In genomic region chr7:104217881-104218280, GRCm38 (mm10) we compare ENCODE assay signal across 21 mouse cellular contexts. TPM values are rescaled to one million over a fixed set of nuclear protein-coding genes. Genes with fewer than 3 reads are reported as not detected.
DNase-seq lines count a peak whose midpoint lies in the region; ATAC-seq and TF ChIP-seq lines count a peak whose summit lies in the region.
"Had no signal": no experiment of that assay in that cellular context is flagged by ENCODE, and none has a peak within 500 bp of the region (broad histone marks: within the 10 kb centered on the region; RNA-seq: fewer than 3 reads in every experiment).

No protein-coding gene starts in this region.

- no peak overlapping the region for H3K4me3 ChIP-seq in midbrain, embryonic 11.5 days (ENCODE audit: low read depth, low read length)
- H3K4me3 ChIP-seq in midbrain, postnatal 0 days (ENCODE audit: low read depth, low read length) = no peak overlapping the region
- no peak overlapping the region for H3K4me3 ChIP-seq in intestine, embryonic 16.5 days (ENCODE audit: low read length)
- no peak overlapping the region for H3K4me3 ChIP-seq in stomach, postnatal 0 days (ENCODE audit: low read depth, low read length)
- H3K4me3 ChIP-seq in gastrocnemius, adult 2 months = no peak overlapping the region
- H3K4me3 ChIP-seq: midbrain, embryonic 15.5 days had no signal

- H3K27me3 ChIP-seq in midbrain, embryonic 11.5 days (ENCODE audit: control insufficient read depth, insufficient read depth, low read length) = no peaks in the 10 kb centered on the region
- H3K27me3 ChIP-seq in midbrain, postnatal 0 days (ENCODE audit: insufficient read depth, low read length) = peaks cover 7% of the 10 kb centered on the region; the same call in 1 of the 2 replicates
- no peaks in the 10 kb centered on the region for H3K27me3 ChIP-seq in intestine, embryonic 16.5 days (replicated peaks; ENCODE audit: control insufficient read depth, insufficient read depth, low read length)
- no peaks in the 10 kb centered on the region for H3K27me3 ChIP-seq in stomach, postnatal 0 days (ENCODE audit: control insufficient read depth, insufficient read depth, low read length)
- H3K27me3 ChIP-seq: embryonic facial prominence, embryonic 12.5 days; forebrain, embryonic 13.5 days; neural tube, embryonic 13.5 days had no signal

- intact Hi-C loops in gastrocnemius, adult 2 months (cut with DNase I) = no loop called here

- H3K9me3 ChIP-seq in midbrain, embryonic 11.5 days (ENCODE audit: control insufficient read depth, low read length) = no peaks in the 10 kb centered on the region
- no peaks in the 10 kb centered on the region for H3K9me3 ChIP-seq in midbrain, postnatal 0 days (ENCODE audit: low read length)
- no peaks in the 10 kb centered on the region for H3K9me3 ChIP-seq in intestine, embryonic 16.5 days (ENCODE audit: control insufficient read depth, low read length)
- no peaks in the 10 kb centered on the region for H3K9me3 ChIP-seq in stomach, postnatal 0 days (ENCODE audit: control insufficient read depth, low read length)
- H3K9me3 ChIP-seq: embryonic facial prominence, embryonic 12.5 days; forebrain, embryonic 13.5 days; G1E; midbrain, embryonic 15.5 days; neural tube, embryonic 13.5 days had no signal

- ATAC-seq in midbrain, embryonic 11.5 days (ENCODE audit: low FRiP score) = no peak
- no peak for ATAC-seq in midbrain, postnatal 0 days (ENCODE audit: low FRiP score)
- 0 out of 2 replicates have a peak, but pooled peaks have one; percentile 38 for ATAC-seq in intestine, embryonic 16.5 days
- ATAC-seq in stomach, postnatal 0 days (ENCODE audit: low FRiP score, low TSS enrichment) = peak; percentile 77

- H3K36me3 ChIP-seq in midbrain, embryonic 11.5 days (ENCODE audit: control insufficient read depth, insufficient read depth, low read length) = no peaks in the 10 kb centered on the region
- no peaks in the 10 kb centered on the region for H3K36me3 ChIP-seq in midbrain, postnatal 0 days (ENCODE audit: insufficient read depth, low read length)
- no peaks in the 10 kb centered on the region for H3K36me3 ChIP-seq in intestine, embryonic 16.5 days (ENCODE audit: control insufficient read depth, insufficient read depth, low read length)
- H3K36me3 ChIP-seq in stomach, postnatal 0 days (ENCODE audit: control insufficient read depth, insufficient read depth, low read length) = no peaks in the 10 kb centered on the region
- H3K36me3 ChIP-seq: embryonic facial prominence, embryonic 12.5 days; G1E; midbrain, embryonic 15.5 days; neural tube, embryonic 13.5 days had no signal

- no peak overlapping the region for H3K27ac ChIP-seq in midbrain, embryonic 11.5 days (ENCODE audit: low read depth, low read length)
- no peak overlapping the region for H3K27ac ChIP-seq in midbrain, postnatal 0 days (ENCODE audit: low read depth, low read length)
- H3K27ac ChIP-seq in intestine, embryonic 16.5 days (ENCODE audit: low read length) = no peak overlapping the region
- H3K27ac ChIP-seq in stomach, postnatal 0 days (replicated peaks) = no peak overlapping the region
- H3K27ac ChIP-seq in gastrocnemius, adult 2 months = no peak overlapping the region
- H3K27ac ChIP-seq: embryonic facial prominence, embryonic 12.5 days; forebrain, embryonic 13.5 days; heart, adult 2 months; midbrain, embryonic 15.5 days; neural tube, embryonic 13.5 days had no signal

- peak; percentile 35 for DNase-seq in midbrain, embryonic 11.5 days (ENCODE audit: low spot score, missing footprints)
- no peak for DNase-seq in midbrain, postnatal 0 days (ENCODE audit: low spot score)
- peak; percentile 94 for DNase-seq in R1 (ENCODE audit: low read depth, low spot score)
- DNase-seq in stomach, postnatal 0 days (ENCODE audit: low spot score) = peak; percentile 43
- no peak for DNase-seq in gastrocnemius, adult 2 months
- DNase-seq in gastrocnemius, postnatal 10 days = no peak
- no peak for DNase-seq in thymus, postnatal 10 days (ENCODE audit: low spot score in 2 of 2)
- DNase-seq: cerebellum, adult 2 months; layer of hippocampus, postnatal 36 days; right cerebral cortex, adult 18-20 months had no signal

- TF ChIP-seq EP300 in stomach, postnatal 0 days (optimal IDR thresholded peaks at IDR 0.05) = no peak

- H3K4me2 ChIP-seq in midbrain, embryonic 11.5 days = no peak overlapping the region
- H3K4me2 ChIP-seq in midbrain, postnatal 0 days (ENCODE audit: low read depth, low read length, poor library complexity, severe bottlenecking) = no peak overlapping the region
- H3K4me2 ChIP-seq in intestine, embryonic 16.5 days (ENCODE audit: low read depth, low read length) = no peak overlapping the region
- no peak overlapping the region for H3K4me2 ChIP-seq in stomach, postnatal 0 days (replicated peaks; ENCODE audit: low read depth)

- WGBS in midbrain, embryonic 11.5 days = 89% methylated on average over 2 of the region's 2 CpGs
- 83% methylated on average over 2 of the region's 2 CpGs for WGBS in midbrain, postnatal 0 days
- 73% methylated on average over 2 of the region's 2 CpGs for WGBS in intestine, embryonic 16.5 days
- WGBS in stomach, postnatal 0 days = 67% methylated on average over 2 of the region's 2 CpGs

- no peak for TF ChIP-seq CTCF in midbrain, postnatal 0 days (IDR thresholded peaks at IDR 0.05)
- no peak for TF ChIP-seq CTCF in stomach, postnatal 0 days (IDR thresholded peaks at IDR 0.05; ENCODE audit: low read depth)
- no peak for TF ChIP-seq CTCF in gastrocnemius, adult 2 months (IDR thresholded peaks at IDR 0.05)

- H3K9ac ChIP-seq in midbrain, embryonic 11.5 days (ENCODE audit: low read length) = no peak overlapping the region
- no peak overlapping the region for H3K9ac ChIP-seq in midbrain, postnatal 0 days (replicated peaks; ENCODE audit: low read length, poor library complexity, severe bottlenecking)
- no peak overlapping the region for H3K9ac ChIP-seq in intestine, embryonic 16.5 days (ENCODE audit: low read depth, low read length)
- H3K9ac ChIP-seq in stomach, postnatal 0 days (ENCODE audit: low read length) = no peak overlapping the region
- H3K9ac ChIP-seq: embryonic facial prominence, embryonic 12.5 days; forebrain, embryonic 13.5 days; midbrain, embryonic 15.5 days; neural tube, embryonic 13.5 days had no signal

- H3K4me1 ChIP-seq in midbrain, embryonic 11.5 days (ENCODE audit: control insufficient read depth, insufficient read depth, low read length) = 0 out of 2 replicates have a peak, but pooled peaks cover 4% of the 10 kb centered on the region
- no peaks in the 10 kb centered on the region for H3K4me1 ChIP-seq in midbrain, postnatal 0 days (ENCODE audit: insufficient read depth, low read length)
- peaks cover 5% of the 10 kb centered on the region for H3K4me1 ChIP-seq in intestine, embryonic 16.5 days (ENCODE audit: control insufficient read depth, insufficient read depth, low read length)
- H3K4me1 ChIP-seq in stomach, postnatal 0 days (replicated peaks; ENCODE audit: control insufficient read depth, insufficient read depth) = no peaks in the 10 kb centered on the region
- H3K4me1 ChIP-seq: embryonic facial prominence, embryonic 12.5 days had no signal

RNA-seq across cellular contexts. Expression of gene Trim6, which starts 0.7 kb away (rescaled TPM):
- 2.5 and 2.8 TPM in 2 replicates for polyA plus RNA-seq in midbrain, embryonic 11.5 days (2014; fragmentation: Nextera tagmentation; extraction: Ambion mirVana)
- total RNA-seq in midbrain, postnatal 0 days (2014; rRNA removed) = 0.11 and 0.33 TPM in 2 replicates
- 0.49 and 0.75 TPM in 2 replicates for polyA plus RNA-seq in midbrain, postnatal 0 days (2015; fragmentation: Nextera tagmentation; extraction: Ambion mirVana)
- polyA plus RNA-seq in intestine, embryonic 16.5 days (2015; fragmentation: Nextera tagmentation; extraction: Ambion mirVana) = 0.78 and 1.2 TPM in 2 replicates
- polyA plus RNA-seq in stomach, postnatal 0 days (2015; fragmentation: Nextera tagmentation; extraction: Ambion mirVana) = 0.74 and 0.83 TPM in 2 replicates
- total RNA-seq in gastrocnemius, adult 2 months (2021) = under 1 TPM in 1 of 2 experiments, not detected in 1; 0.25 TPM
- total RNA-seq in gastrocnemius, postnatal 10 days (2021) = under 1 TPM; 0.32 to 0.61 TPM
- polyA plus RNA-seq: G1E had no signal

RNA-seq across cellular contexts. Expression of gene Olfr649, which starts 22.1 kb away (rescaled TPM):
- not detected in 2 replicates for polyA plus RNA-seq in midbrain, embryonic 11.5 days (2014; fragmentation: Nextera tagmentation; extraction: Ambion mirVana)
- not detected in 2 replicates for total RNA-seq in midbrain, postnatal 0 days (2014; rRNA removed)
- not detected in 2 replicates for polyA plus RNA-seq in midbrain, postnatal 0 days (2015; fragmentation: Nextera tagmentation; extraction: Ambion mirVana)
- not detected in 2 replicates for polyA plus RNA-seq in intestine, embryonic 16.5 days (2015; fragmentation: Nextera tagmentation; extraction: Ambion mirVana)
- not detected in 2 replicates for polyA plus RNA-seq in stomach, postnatal 0 days (2015; fragmentation: Nextera tagmentation; extraction: Ambion mirVana)
- not detected for total RNA-seq in gastrocnemius, adult 2 months (2021)
- not detected for total RNA-seq in gastrocnemius, postnatal 10 days (2021)
- total RNA-seq: heart, adult 2 months; layer of hippocampus, postnatal 36 days had no signal
- polyA plus RNA-seq: cerebellum, adult 2 months; embryonic facial prominence, embryonic 12.5 days; forebrain, embryonic 13.5 days; G1E; heart, adult 2 months; heart, postnatal 0 days; hindbrain, embryonic 16.5 days; limb, embryonic 11.5 days; liver, embryonic 16.5 days; midbrain, embryonic 15.5 days; neural tube, embryonic 13.5 days had no signal

RNA-seq across cellular contexts. Expression of gene Trim34a, which starts 26.4 kb away (rescaled TPM):
- polyA plus RNA-seq in midbrain, embryonic 11.5 days (2014; fragmentation: Nextera tagmentation; extraction: Ambion mirVana) = 0.63 and 0.68 TPM in 2 replicates
- total RNA-seq in midbrain, postnatal 0 days (2014; rRNA removed) = 1.9 and 2.4 TPM in 2 replicates
- 0.78 and 0.86 TPM in 2 replicates for polyA plus RNA-seq in midbrain, postnatal 0 days (2015; fragmentation: Nextera tagmentation; extraction: Ambion mirVana)
- 2.0 and 2.6 TPM in 2 replicates for polyA plus RNA-seq in intestine, embryonic 16.5 days (2015; fragmentation: Nextera tagmentation; extraction: Ambion mirVana)
- 2.0 and 2.7 TPM in 2 replicates for polyA plus RNA-seq in stomach, postnatal 0 days (2015; fragmentation: Nextera tagmentation; extraction: Ambion mirVana)
- 1 to 10 TPM; 1.0 to 1.3 TPM for total RNA-seq in gastrocnemius, adult 2 months (2021)
- total RNA-seq in gastrocnemius, postnatal 10 days (2021) = 1 to 10 TPM; 1.6 to 1.9 TPM

RNA-seq across cellular contexts. Expression of gene Olfr648, which starts 34.7 kb away (rescaled TPM):
- polyA plus RNA-seq in midbrain, embryonic 11.5 days (2014; fragmentation: Nextera tagmentation; extraction: Ambion mirVana) = 0.19 and 0.26 TPM in 2 replicates
- total RNA-seq in midbrain, postnatal 0 days (2014; rRNA removed) = not detected in 2 replicates
- polyA plus RNA-seq in midbrain, postnatal 0 days (2015; fragmentation: Nextera tagmentation; extraction: Ambion mirVana) = 0.39 and 0.42 TPM in 2 replicates
- 0.11 and 0.20 TPM in 2 replicates for polyA plus RNA-seq in intestine, embryonic 16.5 days (2015; fragmentation: Nextera tagmentation; extraction: Ambion mirVana)
- 0.07 and 0.08 TPM in 2 replicates for polyA plus RNA-seq in stomach, postnatal 0 days (2015; fragmentation: Nextera tagmentation; extraction: Ambion mirVana)
- total RNA-seq in gastrocnemius, adult 2 months (2021) = not detected
- not detected for total RNA-seq in gastrocnemius, postnatal 10 days (2021)
- total RNA-seq: heart, adult 2 months had no signal
- polyA plus RNA-seq: G1E; heart, adult 2 months had no signal

RNA-seq across cellular contexts. Expression of gene Olfm5, which starts 53.2 kb away (rescaled TPM):
- not detected in 2 replicates for polyA plus RNA-seq in midbrain, embryonic 11.5 days (2014; fragmentation: Nextera tagmentation; extraction: Ambion mirVana)
- not detected in 2 replicates for total RNA-seq in midbrain, postnatal 0 days (2014; rRNA removed)
- not detected in 2 replicates for polyA plus RNA-seq in midbrain, postnatal 0 days (2015; fragmentation: Nextera tagmentation; extraction: Ambion mirVana)
- polyA plus RNA-seq in intestine, embryonic 16.5 days (2015; fragmentation: Nextera tagmentation; extraction: Ambion mirVana) = not detected in 2 replicates
- not detected in 2 replicates for polyA plus RNA-seq in stomach, postnatal 0 days (2015; fragmentation: Nextera tagmentation; extraction: Ambion mirVana)
- total RNA-seq in gastrocnemius, adult 2 months (2021) = not detected
- not detected for total RNA-seq in gastrocnemius, postnatal 10 days (2021)
- total RNA-seq: heart, adult 2 months; layer of hippocampus, postnatal 36 days had no signal
- polyA plus RNA-seq: forebrain, embryonic 13.5 days; G1E; heart, adult 2 months; heart, postnatal 0 days; hindbrain, embryonic 16.5 days; limb, embryonic 11.5 days; liver, embryonic 16.5 days; midbrain, embryonic 15.5 days; neural tube, embryonic 13.5 days had no signal

Comparison
In these comparisons a context has a peak if more than half of its experiments do, and no peak if none do; other contexts are left out.
1. DNase-seq: peak in midbrain, embryonic 11.5 days (single experiment), R1 (single experiment) and stomach, postnatal 0 days (single experiment); none in midbrain, postnatal 0 days (single experiment), gastrocnemius, adult 2 months (single experiment), gastrocnemius, postnatal 10 days (single experiment) and thymus, postnatal 10 days (0 of 2).
2. ATAC-seq: peak in intestine, embryonic 16.5 days (single experiment) and stomach, postnatal 0 days (single experiment); none in midbrain, embryonic 11.5 days (single experiment) and midbrain, postnatal 0 days (single experiment).